In the genomic region with DNA sequence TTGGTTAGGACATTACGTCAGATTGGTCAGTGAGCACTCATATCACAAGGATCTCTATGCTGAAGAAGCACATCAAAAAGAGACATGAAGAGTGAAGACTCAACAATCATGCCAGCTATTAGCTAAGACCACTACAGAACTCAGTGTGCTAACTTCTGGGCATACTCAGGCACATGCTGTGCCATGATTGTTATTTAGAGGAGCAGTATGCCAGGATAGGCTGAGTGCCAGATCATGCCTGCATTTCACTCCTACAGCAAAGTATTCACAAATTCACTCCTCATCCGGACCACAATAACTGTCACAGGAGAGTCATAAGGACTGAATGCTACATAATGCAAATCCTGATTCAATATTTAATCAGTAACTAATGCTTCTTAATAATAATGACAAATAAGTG, we compare ENCODE assay signal across 22 mouse cellular contexts.
DNase-seq lines count a peak whose midpoint lies in the region; ATAC-seq and TF ChIP-seq lines count a peak whose summit lies in the region.
"Had no signal": no experiment of that assay in that cellular context is flagged by ENCODE, and none has a peak within 500 bp of the region (broad histone marks: within the 10 kb centered on the region; RNA-seq: fewer than 3 reads in every experiment).

No protein-coding gene starts in this region.

- no peaks in the 10 kb centered on the region for H3K9me3 ChIP-seq in forebrain, embryonic 15.5 days
- H3K9me3 ChIP-seq in forebrain, embryonic 11.5 days (ENCODE audit: control insufficient read depth, low read length): no peaks in the 10 kb centered on the region
- H3K9me3 ChIP-seq: embryonic facial prominence, embryonic 13.5 days; heart, embryonic 10.5 days had no signal

- peak; percentile 49; the same call in 1 of the 2 replicates for ATAC-seq in forebrain, embryonic 15.5 days (replicated peaks)
- no peak for ATAC-seq in forebrain, embryonic 11.5 days (replicated peaks; ENCODE audit: low FRiP score)
- ATAC-seq: hindbrain, embryonic 16.5 days; intestine, embryonic 16.5 days; lung, postnatal 0 days; Patski had no signal

- no peak for TF ChIP-seq CTCF in layer of hippocampus, adult 2 months (conservative IDR thresholded peaks at IDR 0.05)

- H3K36me3 ChIP-seq in forebrain, embryonic 15.5 days: no peaks in the 10 kb centered on the region
- H3K36me3 ChIP-seq in forebrain, embryonic 11.5 days (ENCODE audit: control insufficient read depth, insufficient read depth, low read length): no peaks in the 10 kb centered on the region
- H3K36me3 ChIP-seq: embryonic facial prominence, embryonic 13.5 days; heart, embryonic 10.5 days had no signal

- DNase-seq in forebrain, embryonic 11.5 days (ENCODE audit: low spot score): no peak
- DNase-seq in layer of hippocampus, adult 2 months (ENCODE audit: low spot score in 2 of 2): peak; percentile 9 to 19
- no peak for DNase-seq in layer of hippocampus, adult 9-10 months (ENCODE audit: low spot score)
- DNase-seq in right cerebral cortex, postnatal 4 days: peak; percentile 3
- no peak for DNase-seq in right cerebral cortex, postnatal 14 days
- DNase-seq in spleen, postnatal 36 days (ENCODE audit: low spot score in 2 of 2): no peak
- DNase-seq: cerebellum, adult 18-20 months; cerebellum, postnatal 36 days; embryo, embryonic 11 days; gastrocnemius, adult 2 months; kidney, adult 9 months; kidney, postnatal 14 days had no signal

- H3K4me3 ChIP-seq in forebrain, embryonic 15.5 days: no peak overlapping the region
- H3K4me3 ChIP-seq in forebrain, embryonic 11.5 days (ENCODE audit: low read depth, low read length): no peak overlapping the region
- no peak overlapping the region for H3K4me3 ChIP-seq in layer of hippocampus, adult 2 months
- H3K4me3 ChIP-seq: embryonic facial prominence, embryonic 13.5 days; erythroblast, embryonic 14.5 days; gastrocnemius, adult 2 months; heart, embryonic 10.5 days had no signal

- H3K27me3 ChIP-seq in forebrain, embryonic 15.5 days: no peaks in the 10 kb centered on the region
- no peaks in the 10 kb centered on the region for H3K27me3 ChIP-seq in forebrain, embryonic 11.5 days (ENCODE audit: control insufficient read depth, insufficient read depth, low read length)
- H3K27me3 ChIP-seq: embryonic facial prominence, embryonic 13.5 days had no signal

- H3K4me2 ChIP-seq in forebrain, embryonic 15.5 days (replicated peaks): no peak overlapping the region
- H3K4me2 ChIP-seq in forebrain, embryonic 11.5 days (ENCODE audit: low read depth, low read length, severe bottlenecking): no peak overlapping the region
- H3K4me2 ChIP-seq: embryonic facial prominence, embryonic 13.5 days had no signal

- 68% methylated on average over 2 of the region's 2 CpGs for WGBS in forebrain, embryonic 15.5 days
- 95% methylated on average over 2 of the region's 2 CpGs for WGBS in forebrain, embryonic 11.5 days

- H3K9ac ChIP-seq in forebrain, embryonic 15.5 days (replicated peaks): no peak overlapping the region
- H3K9ac ChIP-seq in forebrain, embryonic 11.5 days (ENCODE audit: low read length): no peak overlapping the region
- H3K9ac ChIP-seq: embryonic facial prominence, embryonic 13.5 days had no signal

- no peak overlapping the region for H3K27ac ChIP-seq in forebrain, embryonic 15.5 days (replicated peaks)
- H3K27ac ChIP-seq in forebrain, embryonic 11.5 days (ENCODE audit: low read depth, low read length): no peak overlapping the region
- H3K27ac ChIP-seq in layer of hippocampus, adult 2 months: peak overlapping the region; percentile 32; the same call in 1 of the 2 replicates
- H3K27ac ChIP-seq: embryonic facial prominence, embryonic 13.5 days; gastrocnemius, adult 2 months; heart, embryonic 10.5 days; macrophage; stomach, postnatal 0 days had no signal

- H3K4me1 ChIP-seq in forebrain, embryonic 15.5 days: peaks cover 16% of the 10 kb centered on the region
- H3K4me1 ChIP-seq in forebrain, embryonic 11.5 days (replicated peaks; ENCODE audit: control insufficient read depth, insufficient read depth, low read length): no peaks in the 10 kb centered on the region; the same call in 1 of the 2 replicates
- H3K4me1 ChIP-seq: heart, embryonic 10.5 days had no signal

Comparison
In these comparisons a context has a peak if more than half of its experiments do, and no peak if none do; other contexts are left out.
1. DNase-seq: peak in layer of hippocampus, adult 2 months (2 of 2) and right cerebral cortex, postnatal 4 days (single experiment); none in forebrain, embryonic 11.5 days (single experiment), layer of hippocampus, adult 9-10 months (single experiment), right cerebral cortex, postnatal 14 days (single experiment) and spleen, postnatal 36 days (0 of 2).